Mouse (Mus musculus) NIH3T3 (cell line): ENCODE results near the gene Cacna2d2.

Experiments
- DNase-seq: peaks from one replicate; pipeline ENCODE4 v3.0.0-alpha.2; 2012; ENCODE audit warnings: low read depth

Gene Cacna2d2

DNA sequence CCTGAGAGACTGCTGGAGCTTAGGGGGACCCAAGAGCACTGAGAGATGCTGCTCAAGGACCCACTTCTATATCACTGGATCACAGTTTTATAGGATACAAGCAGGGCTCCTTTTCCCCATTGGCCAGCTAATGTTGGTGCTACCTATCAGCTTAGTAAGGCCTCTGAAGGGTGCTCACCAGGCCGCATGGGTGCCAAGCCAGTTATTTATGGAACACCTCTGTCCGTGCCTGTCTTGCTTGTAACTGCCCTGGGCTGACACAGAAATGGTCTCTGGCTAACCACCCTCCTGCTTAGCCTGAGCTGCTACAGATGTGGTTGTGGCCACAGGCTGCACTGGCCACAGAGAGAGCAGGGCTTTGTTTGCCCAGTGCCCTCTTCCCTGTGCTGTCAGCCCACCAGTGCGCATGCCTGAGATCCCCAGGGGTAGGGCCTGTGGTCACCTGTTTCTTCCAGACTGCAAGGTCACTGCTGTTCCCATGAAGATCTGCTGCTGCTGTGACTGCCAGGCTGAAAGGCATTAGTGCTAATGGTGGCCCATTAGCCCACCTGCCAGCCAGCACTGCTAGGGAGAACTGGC lies 101.4 kb downstream of the Cacna2d2 start:
- no peak for DNase-seq

GRCm38 (mm10) chr9:107502131-107502846 lies 102.9 kb downstream of the Cacna2d2 start:
- no peak for DNase-seq

GRCm38 (mm10) chr9:107504662-107505537 lies 105.5 kb downstream of the Cacna2d2 start:
- DNase-seq, result peak; percentile 16

DNA sequence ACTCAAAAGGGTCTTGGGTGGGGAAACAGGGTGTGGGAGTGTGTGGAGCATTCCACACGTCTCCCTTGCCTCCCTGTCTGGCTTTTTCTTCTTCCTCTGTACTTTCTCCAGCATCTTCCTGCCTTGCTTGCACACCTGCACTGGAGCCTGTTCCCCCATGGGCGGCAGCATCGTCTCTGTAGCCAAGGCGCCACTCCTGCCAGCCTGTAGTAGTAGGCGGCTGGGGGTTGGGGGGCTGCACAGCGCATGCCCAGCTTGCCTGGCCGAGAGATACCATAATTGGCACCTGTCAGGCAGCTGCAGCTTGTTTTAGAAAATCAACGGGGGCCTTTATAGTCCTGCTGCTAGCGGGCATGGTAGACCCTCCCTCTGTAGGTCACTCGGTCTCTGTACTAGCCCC lies 108.9 kb downstream of the Cacna2d2 start:
- no peak for DNase-seq

DNA sequence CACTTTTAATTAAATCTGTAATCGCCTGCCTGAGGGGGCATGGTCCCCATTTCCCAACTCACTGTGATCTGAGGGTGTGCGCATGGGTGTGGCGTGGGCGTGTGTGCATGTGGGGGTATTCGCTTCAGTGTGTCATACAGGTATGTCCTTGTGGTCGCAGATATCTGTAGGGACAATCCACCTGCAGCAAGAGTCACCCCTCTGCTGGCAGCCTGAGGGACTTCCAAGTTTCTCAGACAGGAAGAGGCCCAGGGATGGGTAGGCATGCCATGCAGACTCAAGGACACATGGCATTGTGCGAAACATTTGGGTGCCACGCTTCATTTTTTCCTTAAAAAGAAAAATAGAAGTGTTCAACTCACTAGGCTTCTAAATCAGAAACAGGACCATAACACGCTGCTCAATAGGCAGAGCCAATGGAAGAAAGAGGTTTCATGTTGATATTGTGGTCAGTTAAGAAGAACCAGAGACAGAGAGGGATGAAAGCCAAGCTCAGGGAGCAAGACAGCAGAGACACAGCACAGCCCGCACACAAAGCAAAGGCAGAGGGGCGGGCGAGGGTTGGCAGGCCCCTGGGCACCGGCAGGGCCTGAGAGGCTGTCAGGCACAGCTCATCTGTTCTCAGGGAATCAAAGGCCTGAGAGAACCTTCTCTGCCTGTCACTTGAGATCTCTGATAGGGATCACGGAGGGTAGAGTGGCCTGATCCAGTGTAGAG lies 111.1 kb downstream of the Cacna2d2 start:
- no peak for DNase-seq

DNA sequence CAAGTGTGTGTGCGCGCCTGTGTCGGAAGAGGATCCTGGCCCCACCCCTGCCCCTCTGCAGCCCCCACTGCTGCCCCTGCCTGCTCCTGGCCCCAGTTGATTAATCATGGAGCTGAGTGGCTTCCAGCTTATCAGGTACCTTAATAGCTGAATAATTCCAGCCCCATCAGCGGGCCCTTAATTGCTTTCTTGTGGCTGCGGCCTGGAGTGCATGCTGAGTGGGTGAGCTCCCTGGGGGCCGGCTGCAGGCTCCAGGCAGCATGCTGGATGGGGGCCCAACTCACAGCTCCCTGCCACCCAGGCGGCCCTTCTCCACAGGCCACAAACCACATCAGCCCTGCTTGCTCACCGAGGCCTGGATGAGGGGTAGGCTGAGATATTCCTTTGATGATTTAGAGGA lies 112.0 kb downstream of the Cacna2d2 start:
- DNase-seq, result no peak

GRCm38 (mm10) chr9:107512326-107512725 lies 112.9 kb downstream of the Cacna2d2 start:
- DNase-seq, result no peak

DNA sequence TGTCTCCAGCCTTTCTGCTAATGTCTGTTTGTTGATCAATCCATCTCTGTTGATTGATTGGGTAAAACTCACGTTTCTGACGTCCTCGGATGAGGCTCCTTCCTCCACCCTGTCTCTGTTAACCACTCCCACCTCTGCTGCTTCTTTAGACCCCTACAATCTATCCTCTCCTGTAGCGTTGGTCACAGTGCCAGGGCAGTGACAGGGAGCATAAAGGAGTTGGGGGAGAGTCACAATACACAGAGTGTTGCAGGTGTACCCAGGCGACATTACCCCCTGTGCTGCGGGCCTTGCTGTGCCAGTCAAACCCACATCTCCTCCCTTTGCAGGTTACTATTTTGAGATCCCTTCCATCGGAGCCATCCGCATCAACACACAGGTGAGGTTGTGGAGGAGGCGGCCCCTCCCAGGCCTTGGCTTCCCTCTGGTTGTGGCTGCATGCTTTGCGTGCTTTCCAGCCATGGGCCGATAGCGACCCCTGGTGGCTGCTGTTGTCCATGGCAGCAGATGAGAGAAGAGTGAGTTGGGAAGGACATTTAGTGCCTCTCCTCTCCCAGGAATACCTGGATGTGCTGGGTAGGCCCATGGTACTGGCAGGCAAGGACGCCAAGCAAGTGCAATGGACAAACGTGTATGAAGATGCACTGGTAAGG lies 115.0 kb downstream of the Cacna2d2 start:
- DNase-seq, result peak; percentile 81

GRCm38 (mm10) chr9:107520331-107520730 lies 120.9 kb downstream of the Cacna2d2 start:
- no peak for DNase-seq

DNA sequence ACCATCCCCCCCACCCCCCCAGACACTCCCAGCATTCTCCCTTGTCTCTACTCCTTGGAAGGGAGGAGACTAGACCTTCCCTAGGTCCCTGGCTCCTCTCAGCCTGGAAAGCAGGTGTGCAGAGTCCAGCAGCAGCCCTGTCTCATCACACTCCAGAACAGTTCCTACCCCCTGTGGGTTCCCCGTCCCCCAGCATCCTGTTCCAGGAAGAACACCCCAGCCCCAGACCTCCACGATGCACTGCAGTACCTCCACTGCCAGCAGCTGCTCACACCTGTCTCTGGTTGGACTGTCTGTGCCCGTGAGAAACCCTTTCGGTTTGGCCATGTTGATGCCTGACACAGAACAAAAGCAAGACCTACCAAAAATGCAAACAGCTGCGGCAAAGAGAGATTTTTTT lies 121.8 kb downstream of the Cacna2d2 start:
- DNase-seq, result no peak

- no peak for DNase-seq
These were observed 122.4 kb downstream of the Cacna2d2 start for GRCm38 (mm10) chr9:107521711-107522399.

- DNase-seq, result no peak
These were observed 122.9 kb downstream of the Cacna2d2 start for GRCm38 (mm10) chr9:107522400-107522711.

GRCm38 (mm10) chr9:107526198-107527026 lies 127.0 kb downstream of the Cacna2d2 start:
- no peak for DNase-seq

- DNase-seq, result peak; percentile 95
These were observed 134.5 kb downstream of the Cacna2d2 start, which contains the start of gene Tmem115 for GRCm38 (mm10) chr9:107533791-107534407. Tmem115 (plus strand) TSS chr9:107533945.

GRCm38 (mm10) chr9:107534408-107535202 lies 135.2 kb downstream of the Cacna2d2 start:
- DNase-seq, result peak; percentile 36

DNA sequence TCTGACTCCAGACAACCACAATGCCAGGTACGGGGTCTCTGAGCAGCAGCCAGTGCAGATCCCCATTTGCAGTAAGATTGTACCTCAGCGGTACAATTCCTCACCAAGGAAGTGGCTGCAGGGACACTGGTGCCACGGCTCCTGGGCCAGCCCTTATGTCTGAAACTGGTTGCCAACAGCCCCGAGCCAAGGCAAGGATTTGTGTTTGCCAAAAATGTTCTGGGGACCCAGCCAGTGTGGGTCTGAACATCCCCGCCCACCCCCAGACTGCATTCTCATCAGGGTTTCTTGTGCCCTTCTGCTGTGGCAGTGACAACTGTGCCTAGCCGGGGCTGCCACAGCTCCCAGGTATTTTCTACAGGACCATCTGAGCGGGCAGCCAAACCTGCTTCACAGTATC lies 138.8 kb downstream of the Cacna2d2 start:
- DNase-seq, result no peak

DNA sequence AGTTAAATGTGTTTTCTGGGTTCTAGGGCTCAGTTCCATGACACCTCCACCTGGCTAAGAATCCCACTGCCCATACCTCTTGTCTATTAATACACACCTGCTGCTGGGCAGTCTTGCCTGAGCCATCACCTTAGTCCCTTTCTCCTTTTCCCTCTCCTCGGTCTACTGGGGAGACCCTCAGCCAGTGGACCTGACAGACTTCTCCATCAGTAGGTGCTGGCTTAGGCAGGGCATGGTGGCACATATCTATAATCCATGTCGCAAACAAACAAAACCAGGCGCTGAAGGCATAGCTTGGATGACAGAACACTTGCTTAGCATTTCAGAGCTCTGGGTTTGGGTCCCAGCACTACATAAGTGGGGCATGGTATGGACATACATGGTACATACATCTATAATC lies 139.3 kb downstream of the Cacna2d2 start:
- DNase-seq, result no peak

- no peak for DNase-seq
These were observed 140.5 kb downstream of the Cacna2d2 start for GRCm38 (mm10) chr9:107539940-107540339.

DNA sequence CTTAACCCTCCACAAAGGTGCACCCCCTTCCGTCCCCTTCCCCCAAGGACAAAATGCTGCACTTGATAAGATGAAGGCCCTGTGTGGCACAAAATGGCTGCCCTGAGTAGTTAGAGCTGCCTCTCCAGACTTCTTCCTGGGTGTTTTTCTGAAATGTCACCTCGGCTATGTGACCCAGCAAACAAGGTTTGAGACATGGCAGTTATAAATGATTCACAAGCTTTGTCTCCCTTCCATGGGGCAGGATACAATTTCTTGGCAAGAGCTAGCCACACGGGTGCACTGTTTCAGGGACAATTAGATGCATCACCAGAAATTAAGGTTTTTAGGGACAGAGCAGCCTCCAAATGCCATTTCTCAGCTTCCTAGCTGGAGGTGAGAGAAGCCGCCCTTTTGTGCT lies 141.0 kb downstream of the Cacna2d2 start:
- DNase-seq, result no peak
